Mouse (Mus musculus): ENCODE data around the gene Calm2. TPM values are rescaled to one million over a fixed set of nuclear protein-coding genes. Genes with fewer than 3 reads are reported as not detected.

The Calm2 gene
- polyA plus RNA-seq, 1 experiment = 271 TPM

GRCm38 (mm10) chr17:87439441-87439840, 7.3 kb downstream of the Calm2 start:
- Histone ChIP-seq H3K79me2 (ENCODE audit: control insufficient read depth, insufficient read depth) (peaks cover 88% of the 10 kb centered on the region), H3K4me3 (no peak overlapping the region), H3K4me2 (ENCODE audit: low read depth) (no peak overlapping the region), H3K27me3 (ENCODE audit: control insufficient read depth, insufficient read depth, insufficient read length) (no peaks in the 10 kb centered on the region), H3K36me3 (ENCODE audit: control insufficient read depth, insufficient read depth) (peaks cover 47% of the 10 kb centered on the region), H3ac (ENCODE audit: control insufficient read depth, insufficient read length) (no peak overlapping the region)
- TF ChIP-seq TCF12 (IDR thresholded peaks at IDR 0.05; ENCODE audit: insufficient read depth, poor library complexity, severe bottlenecking) = no peak
- no peak for TF ChIP-seq SRF (IDR thresholded peaks at IDR 0.05; ENCODE audit: control insufficient read depth, insufficient read length, low read depth)
- TF ChIP-seq CEBPB (IDR thresholded peaks at IDR 0.05; ENCODE audit: insufficient read depth, poor library complexity, severe bottlenecking) = no peak

- Histone ChIP-seq H3K36me3 (ENCODE audit: control insufficient read depth, insufficient read depth) (peaks cover 61% of the 10 kb centered on the region), H3K4me2 (ENCODE audit: low read depth) (no peak overlapping the region)
These were observed 12.8 kb downstream of the Calm2 start for GRCm38 (mm10) chr17:87433929-87434328.

GRCm38 (mm10) chr17:87432743-87433142, 14.0 kb downstream of the Calm2 start:
- Histone ChIP-seq H3K79me2 (ENCODE audit: control insufficient read depth, insufficient read depth) (peaks cover 21% of the 10 kb centered on the region), H3K4me2 (ENCODE audit: low read depth) (no peak overlapping the region), H3ac (ENCODE audit: control insufficient read depth, insufficient read length) (no peak overlapping the region), H3K27me3 (ENCODE audit: control insufficient read depth, insufficient read depth, insufficient read length) (no peaks in the 10 kb centered on the region), H3K36me3 (ENCODE audit: control insufficient read depth, insufficient read depth) (peaks cover 61% of the 10 kb centered on the region), H3K4me3 (no peak overlapping the region)
- TF ChIP-seq E2F4 (IDR thresholded peaks at IDR 0.05; ENCODE audit: insufficient read depth) = no peak
- TF ChIP-seq MAX (IDR thresholded peaks at IDR 0.05; ENCODE audit: low read depth) = no peak
- TF ChIP-seq TCF12 (IDR thresholded peaks at IDR 0.05; ENCODE audit: insufficient read depth, poor library complexity, severe bottlenecking) = no peak
- TF ChIP-seq REST (IDR thresholded peaks at IDR 0.05; ENCODE audit: insufficient read depth, insufficient read length) = no peak
- TF ChIP-seq POLR2AphosphoS2 (IDR thresholded peaks at IDR 0.05; ENCODE audit: insufficient read length, low read depth) = peak; percentile 57
- TF ChIP-seq USF1 (IDR thresholded peaks at IDR 0.05; ENCODE audit: low read depth) = no peak
- TF ChIP-seq CEBPB (IDR thresholded peaks at IDR 0.05; ENCODE audit: insufficient read depth, poor library complexity, severe bottlenecking) = no peak
- peak; percentile 36 for TF ChIP-seq POLR2A (IDR thresholded peaks at IDR 0.05; ENCODE audit: insufficient read length, low read depth)
- TF ChIP-seq SRF (IDR thresholded peaks at IDR 0.05; ENCODE audit: control insufficient read depth, insufficient read length, low read depth) = no peak
- TF ChIP-seq TCF3 (IDR thresholded peaks at IDR 0.05; ENCODE audit: insufficient read length, low read depth) = no peak
- no peak for TF ChIP-seq MYOD1 (IDR thresholded peaks at IDR 0.05; ENCODE audit: control insufficient read depth in 1 of 3, insufficient read length in 2 of 3, low read depth in 2 of 3)
- TF ChIP-seq MYOG (IDR thresholded peaks at IDR 0.05; ENCODE audit: control insufficient read depth in 1 of 3, insufficient read depth in 1 of 3, insufficient read length in 2 of 3, low read depth in 2 of 3) = no peak

More at GRCm38 (mm10) chr17:87433929-87434328, 12.8 kb downstream of the Calm2 start:
- no peak overlapping the region for H3ac ChIP-seq (ENCODE audit: control insufficient read depth, insufficient read length)
- no peak overlapping the region for H3K4me3 ChIP-seq
- peaks cover 33% of the 10 kb centered on the region for H3K79me2 ChIP-seq (ENCODE audit: control insufficient read depth, insufficient read depth)
- H3K27me3 ChIP-seq (ENCODE audit: control insufficient read depth, insufficient read depth, insufficient read length) = no peaks in the 10 kb centered on the region
- TF ChIP-seq TCF12 (IDR thresholded peaks at IDR 0.05; ENCODE audit: insufficient read depth, poor library complexity, severe bottlenecking) = no peak
- TF ChIP-seq MYOG (IDR thresholded peaks at IDR 0.05; ENCODE audit: control insufficient read depth in 1 of 3, insufficient read depth in 1 of 3, insufficient read length in 2 of 3, low read depth in 2 of 3) = no peak
- no peak for TF ChIP-seq MYOD1 (IDR thresholded peaks at IDR 0.05; ENCODE audit: control insufficient read depth in 1 of 3, insufficient read length in 2 of 3, low read depth in 2 of 3)
- no peak for TF ChIP-seq POLR2AphosphoS2 (IDR thresholded peaks at IDR 0.05; ENCODE audit: insufficient read length, low read depth)
- no peak for TF ChIP-seq MAX (IDR thresholded peaks at IDR 0.05; ENCODE audit: low read depth)
- TF ChIP-seq REST (IDR thresholded peaks at IDR 0.05; ENCODE audit: insufficient read depth, insufficient read length) = no peak
- no peak for TF ChIP-seq E2F4 (IDR thresholded peaks at IDR 0.05; ENCODE audit: insufficient read depth)
- no peak for TF ChIP-seq TCF3 (IDR thresholded peaks at IDR 0.05; ENCODE audit: insufficient read length, low read depth)

- Histone ChIP-seq H3K36me3 (ENCODE audit: control insufficient read depth, insufficient read depth) (peaks cover 61% of the 10 kb centered on the region), H3ac (ENCODE audit: control insufficient read depth, insufficient read length) (no peak overlapping the region), H3K27me3 (ENCODE audit: control insufficient read depth, insufficient read depth, insufficient read length) (no peaks in the 10 kb centered on the region), H3K79me2 (ENCODE audit: control insufficient read depth, insufficient read depth) (peaks cover 17% of the 10 kb centered on the region), H3K4me3 (no peak overlapping the region), H3K4me2 (ENCODE audit: low read depth) (no peak overlapping the region)
- TF ChIP-seq POLR2A (IDR thresholded peaks at IDR 0.05; ENCODE audit: insufficient read length, low read depth) (no peak), MYOG (IDR thresholded peaks at IDR 0.05; ENCODE audit: control insufficient read depth in 1 of 3, insufficient read depth in 1 of 3, insufficient read length in 2 of 3, low read depth in 2 of 3) (no peak), SRF (IDR thresholded peaks at IDR 0.05; ENCODE audit: control insufficient read depth, insufficient read length, low read depth) (no peak), REST (IDR thresholded peaks at IDR 0.05; ENCODE audit: insufficient read depth, insufficient read length) (no peak), USF1 (IDR thresholded peaks at IDR 0.05; ENCODE audit: low read depth) (no peak), TCF12 (IDR thresholded peaks at IDR 0.05; ENCODE audit: insufficient read depth, poor library complexity, severe bottlenecking) (no peak), E2F4 (IDR thresholded peaks at IDR 0.05; ENCODE audit: insufficient read depth) (no peak), MYOD1 (IDR thresholded peaks at IDR 0.05; ENCODE audit: control insufficient read depth in 1 of 3, insufficient read length in 2 of 3, low read depth in 2 of 3) (no peak), POLR2AphosphoS2 (IDR thresholded peaks at IDR 0.05; ENCODE audit: insufficient read length, low read depth) (no peak), CEBPB (IDR thresholded peaks at IDR 0.05; ENCODE audit: insufficient read depth, poor library complexity, severe bottlenecking) (no peak)
These were observed 14.4 kb downstream of the Calm2 start for GRCm38 (mm10) chr17:87432314-87432713.

GRCm38 (mm10) chr17:87429431-87429830, 17.3 kb downstream of the Calm2 start:
- Histone ChIP-seq H3K27me3 (ENCODE audit: control insufficient read depth, insufficient read depth, insufficient read length) (no peaks in the 10 kb centered on the region), H3K79me2 (ENCODE audit: control insufficient read depth, insufficient read depth) (no peaks in the 10 kb centered on the region), H3K4me3 (no peak overlapping the region), H3K4me2 (ENCODE audit: low read depth) (no peak overlapping the region), H3K36me3 (ENCODE audit: control insufficient read depth, insufficient read depth) (peaks cover 38% of the 10 kb centered on the region), H3ac (ENCODE audit: control insufficient read depth, insufficient read length) (no peak overlapping the region)
- TF ChIP-seq POLR2AphosphoS2 (IDR thresholded peaks at IDR 0.05; ENCODE audit: insufficient read length, low read depth) (no peak), TCF12 (IDR thresholded peaks at IDR 0.05; ENCODE audit: insufficient read depth, poor library complexity, severe bottlenecking) (no peak), REST (IDR thresholded peaks at IDR 0.05; ENCODE audit: insufficient read depth, insufficient read length) (no peak), POLR2A (IDR thresholded peaks at IDR 0.05; ENCODE audit: insufficient read length, low read depth) (no peak), MYOD1 (IDR thresholded peaks at IDR 0.05; ENCODE audit: control insufficient read depth in 1 of 3, insufficient read length in 2 of 3, low read depth in 2 of 3) (no peak), USF1 (IDR thresholded peaks at IDR 0.05; ENCODE audit: low read depth) (no peak), E2F4 (IDR thresholded peaks at IDR 0.05; ENCODE audit: insufficient read depth) (no peak), CEBPB (IDR thresholded peaks at IDR 0.05; ENCODE audit: insufficient read depth, poor library complexity, severe bottlenecking) (no peak), MAX (IDR thresholded peaks at IDR 0.05; ENCODE audit: low read depth) (no peak), SRF (IDR thresholded peaks at IDR 0.05; ENCODE audit: control insufficient read depth, insufficient read length, low read depth) (no peak), MYOG (IDR thresholded peaks at IDR 0.05; ENCODE audit: control insufficient read depth in 1 of 3, insufficient read depth in 1 of 3, insufficient read length in 2 of 3, low read depth in 2 of 3) (no peak), TCF3 (IDR thresholded peaks at IDR 0.05; ENCODE audit: insufficient read length, low read depth) (no peak)
